Mouse (Mus musculus) spleen, adult 12 weeks (tissue): ENCODE measurements around the gene Syt2.

Experiments used
- DNase-seq: peaks from one replicate; pipeline ENCODE4 v3.0.0; 2022; ENCODE audit warnings: low spot score

The Syt2 gene

GRCm38 (mm10) chr1:134772821-134773220 is 126.3 kb downstream of the Syt2 start:
- no peak for DNase-seq

GRCm38 (mm10) chr1:134773256-134773655 is 126.8 kb downstream of the Syt2 start:
- DNase-seq: no peak

- no peak for DNase-seq
Measured at GRCm38 (mm10) chr1:134774247-134774646, 127.8 kb downstream of the Syt2 start.

GRCm38 (mm10) chr1:134774728-134775287 is 128.3 kb downstream of the Syt2 start:
- DNase-seq: no peak

- DNase-seq: no peak
Measured at GRCm38 (mm10) chr1:134775631-134776030, 129.2 kb downstream of the Syt2 start.

- no peak for DNase-seq
Measured at GRCm38 (mm10) chr1:134777201-134777885, 130.9 kb downstream of the Syt2 start.

GRCm38 (mm10) chr1:134777936-134778548 is 131.6 kb downstream of the Syt2 start:
- no peak for DNase-seq

- DNase-seq: no peak
Measured at GRCm38 (mm10) chr1:134782797-134783196, 136.3 kb downstream of the Syt2 start.

GRCm38 (mm10) chr1:134783958-134784357 is 137.5 kb downstream of the Syt2 start:
- DNase-seq: no peak

GRCm38 (mm10) chr1:134784481-134784880 is 138.0 kb downstream of the Syt2 start:
- DNase-seq: no peak

- DNase-seq: no peak
Measured at GRCm38 (mm10) chr1:134784911-134785310, 138.4 kb downstream of the Syt2 start.

- DNase-seq: no peak
Measured at GRCm38 (mm10) chr1:134788096-134788495, 141.6 kb downstream of the Syt2 start.

GRCm38 (mm10) chr1:134790716-134791439 is 144.4 kb downstream of the Syt2 start:
- no peak for DNase-seq

- DNase-seq: no peak
Measured at GRCm38 (mm10) chr1:134791456-134791855, 145.0 kb downstream of the Syt2 start.

- no peak for DNase-seq
Measured at GRCm38 (mm10) chr1:134796076-134796475, 149.6 kb downstream of the Syt2 start.

- DNase-seq: no peak
Measured at GRCm38 (mm10) chr1:134796536-134796935, 150.1 kb downstream of the Syt2 start.

GRCm38 (mm10) chr1:134801758-134802157 is 155.3 kb downstream of the Syt2 start:
- no peak for DNase-seq

- no peak for DNase-seq
Measured at GRCm38 (mm10) chr1:134803286-134804117, 157.0 kb downstream of the Syt2 start.

GRCm38 (mm10) chr1:134804373-134804772 is 157.9 kb downstream of the Syt2 start:
- no peak for DNase-seq

GRCm38 (mm10) chr1:134805471-134805870 is 159.0 kb downstream of the Syt2 start:
- DNase-seq: no peak
